ENCODE assay signal across 14 mouse cellular contexts in genomic region chr7:143628540-143628939, GRCm38 (mm10). TPM values are rescaled to one million over a fixed set of nuclear protein-coding genes. Genes with fewer than 3 reads are reported as not detected.
DNase-seq lines count a peak whose midpoint lies in the region; ATAC-seq and TF ChIP-seq lines count a peak whose summit lies in the region.
"Had no signal": no experiment of that assay in that cellular context is flagged by ENCODE, and none has a peak within 500 bp of the region (broad histone marks: within the 10 kb centered on the region; RNA-seq: fewer than 3 reads in every experiment).

Tnfrsf26 (minus strand) TSS chr7:143628722.

- intact Hi-C loops in gastrocnemius, adult 2 months (cut with DNase I): no loop called here

- H3K4me1 ChIP-seq in liver, embryonic 15.5 days (replicated peaks): no peaks in the 10 kb centered on the region
- H3K4me1 ChIP-seq in small intestine, adult 2 months (ENCODE audit: control insufficient read depth, insufficient read depth, insufficient read length, low read length): no peaks in the 10 kb centered on the region
- no peaks in the 10 kb centered on the region for H3K4me1 ChIP-seq in forebrain, embryonic 15.5 days
- H3K4me1 ChIP-seq: limb, embryonic 15.5 days had no signal

- H3K4me3 ChIP-seq in gastrocnemius, adult 2 months: peak within 1 kb of the TSS; percentile 57
- H3K4me3 ChIP-seq in liver, embryonic 15.5 days (replicated peaks): 0 out of 2 replicates have a peak within 1 kb of the TSS, but pooled peaks have one; percentile 10
- peak within 1 kb of the TSS; percentile 40; the same call in 1 of the 2 replicates for H3K4me3 ChIP-seq in small intestine, adult 2 months (ENCODE audit: low read depth, low read length)
- no peak within 1 kb of the TSS for H3K4me3 ChIP-seq in forebrain, embryonic 15.5 days
- H3K4me3 ChIP-seq: left cerebral cortex, adult 2 months; limb, embryonic 15.5 days had no signal

- no peak for DNase-seq in gastrocnemius, adult 2 months
- DNase-seq in gastrocnemius, postnatal 10 days: no peak
- DNase-seq in thymus, postnatal 0 days (ENCODE audit: low spot score): peak; percentile 6
- no peak for DNase-seq in thymus, adult 18-20 months
- no peak for DNase-seq in cerebellum, adult 18-20 months
- DNase-seq: right cerebral cortex, postnatal 4 days had no signal

- no peak within 1 kb of the TSS for H3K9ac ChIP-seq in liver, embryonic 15.5 days
- no peak within 1 kb of the TSS for H3K9ac ChIP-seq in forebrain, embryonic 15.5 days (replicated peaks)
- H3K9ac ChIP-seq: limb, embryonic 15.5 days had no signal

- ATAC-seq in liver, embryonic 15.5 days (ENCODE audit: insufficient read depth): no peak
- ATAC-seq in forebrain, embryonic 15.5 days (replicated peaks): no peak
- ATAC-seq: intestine, embryonic 16.5 days had no signal

- H3K27ac ChIP-seq in gastrocnemius, adult 2 months: peak within 1 kb of the TSS; percentile 41
- H3K27ac ChIP-seq in liver, embryonic 15.5 days (replicated peaks): peak within 1 kb of the TSS; percentile 9; the same call in 1 of the 2 replicates
- peak within 1 kb of the TSS; percentile 69 for H3K27ac ChIP-seq in small intestine, adult 2 months (ENCODE audit: insufficient read depth, low read depth, low read length)
- no peak within 1 kb of the TSS for H3K27ac ChIP-seq in forebrain, embryonic 15.5 days (replicated peaks)
- H3K27ac ChIP-seq: left cerebral cortex, adult 2 months; limb, embryonic 15.5 days; stomach, postnatal 0 days had no signal

- no peak for TF ChIP-seq CTCF in gastrocnemius, adult 2 months (IDR thresholded peaks at IDR 0.05)
- no peak for TF ChIP-seq CTCF in small intestine, adult 2 months (IDR thresholded peaks at IDR 0.05; ENCODE audit: extremely low read depth, insufficient read length, insufficient replicate concordance, low read depth, low read length)

- peak within 1 kb of the TSS; percentile 29; the same call in 1 of the 2 replicates for H3K4me2 ChIP-seq in liver, embryonic 15.5 days
- no peak within 1 kb of the TSS for H3K4me2 ChIP-seq in forebrain, embryonic 15.5 days (replicated peaks)
- H3K4me2 ChIP-seq: limb, embryonic 15.5 days had no signal

- no peak for TF ChIP-seq POLR2A in small intestine, adult 2 months (IDR thresholded peaks at IDR 0.05; ENCODE audit: low read depth, low read length)

- H3K27me3 ChIP-seq in liver, embryonic 15.5 days: no peaks in the 10 kb centered on the region
- H3K27me3 ChIP-seq in small intestine, adult 2 months (ENCODE audit: control insufficient read depth, insufficient read depth, low read length): no peaks in the 10 kb centered on the region; the same call in 1 of the 2 replicates
- no peaks in the 10 kb centered on the region for H3K27me3 ChIP-seq in forebrain, embryonic 15.5 days
- H3K27me3 ChIP-seq: limb, embryonic 15.5 days had no signal

- WGBS in liver, embryonic 15.5 days (ENCODE audit: insufficient replicate concordance): 63% methylated on average over 1 of the region's 1 CpGs
- 79% methylated on average over 1 of the region's 1 CpGs for WGBS in small intestine, adult 2 months
- WGBS in forebrain, embryonic 15.5 days: 91% methylated on average over 1 of the region's 1 CpGs

- no peaks in the 10 kb centered on the region for H3K9me3 ChIP-seq in liver, embryonic 15.5 days (replicated peaks)
- H3K9me3 ChIP-seq in forebrain, embryonic 15.5 days: no peaks in the 10 kb centered on the region
- H3K9me3 ChIP-seq: G1E; limb, embryonic 15.5 days had no signal

- H3K36me3 ChIP-seq in liver, embryonic 15.5 days (replicated peaks): no peaks in the 10 kb centered on the region
- H3K36me3 ChIP-seq in small intestine, adult 2 months (ENCODE audit: control insufficient read depth, insufficient read depth, low read length): no peaks in the 10 kb centered on the region
- no peaks in the 10 kb centered on the region for H3K36me3 ChIP-seq in forebrain, embryonic 15.5 days
- H3K36me3 ChIP-seq: G1E; limb, embryonic 15.5 days had no signal

RNA-seq across cellular contexts. Expression of gene Tnfrsf26, which starts in this region (rescaled TPM):
- under 1 TPM; 0.17 to 0.23 TPM for total RNA-seq in gastrocnemius, adult 2 months (2021)
- under 1 TPM; 0.33 to 0.75 TPM for total RNA-seq in gastrocnemius, postnatal 10 days (2021)
- polyA plus RNA-seq in thymus, postnatal 0 days (2015; fragmentation: Nextera tagmentation; extraction: Ambion mirVana): 10.5 and 11.3 TPM in 2 replicates
- 1.2 and 1.3 TPM in 2 replicates for polyA plus RNA-seq in liver, embryonic 15.5 days (2015; fragmentation: Nextera tagmentation; extraction: Ambion mirVana)
- 0.09 and 0.27 TPM in 2 replicates for polyA plus RNA-seq in small intestine, adult 2 months (2012; rRNA removed)
- 0.10 and 0.19 TPM in 2 replicates for polyA plus RNA-seq in forebrain, embryonic 15.5 days (2015; fragmentation: Nextera tagmentation; extraction: Ambion mirVana)
- total RNA-seq: left cerebral cortex, adult 2 months had no signal
- polyA plus RNA-seq: G1E had no signal
